Mouse (Mus musculus) thymus, postnatal 4 days (tissue): ENCODE data around the gene Sdhaf1.
A peak's percentile ranks its signal among the peaks of the same experiment; 100 is the strongest.

Experiments used
- DNase-seq: peaks from one replicate; pipeline ENCODE4 v3.0.0; 2021

Sdhaf1 gene

DNA sequence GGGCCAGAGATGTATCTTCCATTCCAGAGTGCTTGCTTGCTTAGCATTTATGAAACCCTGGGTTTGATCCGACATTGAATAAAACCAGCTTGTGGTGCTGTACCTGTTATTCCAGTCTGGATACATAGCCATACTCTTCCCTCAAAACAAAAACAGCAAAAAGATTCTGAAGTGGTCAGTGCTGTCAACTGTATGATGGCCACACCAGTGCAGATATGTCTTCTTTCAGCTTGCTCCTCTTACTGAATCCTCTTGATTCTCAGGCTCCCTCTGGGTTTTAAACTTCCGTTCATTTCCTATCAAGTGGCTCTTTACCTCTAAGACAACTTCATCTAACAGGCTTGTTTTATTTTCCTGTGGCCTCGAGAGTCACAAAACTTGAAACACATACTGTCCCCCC lies at the start of gene Sdhaf1:
Gene Sdhaf1 (minus strand): TSS at position 101 of the 400 bp plus-strand sequence.
- DNase-seq, result no peak

DNA sequence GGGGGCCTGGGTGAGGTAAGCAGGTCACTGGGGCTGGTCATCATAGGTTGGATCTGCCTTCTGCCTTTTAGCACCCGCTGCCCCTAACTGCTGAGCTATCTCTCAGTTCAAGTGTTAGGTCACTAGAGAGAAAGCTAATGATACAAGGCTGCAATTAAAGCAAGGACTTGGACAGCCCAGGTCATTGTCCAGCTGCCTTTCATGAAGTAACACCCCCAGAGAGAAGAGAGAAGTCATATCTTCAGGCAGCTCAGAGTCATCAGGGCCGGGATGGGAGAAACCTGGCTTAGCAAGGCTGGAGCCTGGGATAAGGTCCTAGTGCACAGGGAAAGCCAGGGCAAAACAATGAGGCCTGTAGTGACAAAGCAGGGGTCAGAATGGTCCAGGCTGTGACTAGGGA lies 43.8 kb upstream of the Sdhaf1 start:
- DNase-seq, result no peak

DNA sequence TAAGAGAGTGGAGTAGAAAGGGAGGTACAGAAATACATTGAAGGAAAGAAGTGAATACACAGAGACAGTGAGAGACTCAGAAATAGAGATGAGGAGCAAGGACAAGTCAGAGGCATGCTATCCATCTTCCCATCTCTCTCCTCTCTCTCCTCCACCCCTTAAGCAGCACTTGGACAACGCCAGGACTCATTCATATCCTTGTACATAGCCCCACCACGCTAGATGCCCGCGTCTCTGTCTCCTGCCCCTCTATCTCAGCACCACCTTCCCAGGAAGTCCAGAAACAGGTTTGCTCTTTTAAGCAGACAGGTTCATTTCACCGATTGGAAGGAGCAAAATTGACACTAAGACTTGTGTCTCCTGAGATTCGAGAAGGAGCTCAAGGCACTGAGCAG lies 39.6 kb upstream of the Sdhaf1 start:
- DNase-seq, result no peak

DNA sequence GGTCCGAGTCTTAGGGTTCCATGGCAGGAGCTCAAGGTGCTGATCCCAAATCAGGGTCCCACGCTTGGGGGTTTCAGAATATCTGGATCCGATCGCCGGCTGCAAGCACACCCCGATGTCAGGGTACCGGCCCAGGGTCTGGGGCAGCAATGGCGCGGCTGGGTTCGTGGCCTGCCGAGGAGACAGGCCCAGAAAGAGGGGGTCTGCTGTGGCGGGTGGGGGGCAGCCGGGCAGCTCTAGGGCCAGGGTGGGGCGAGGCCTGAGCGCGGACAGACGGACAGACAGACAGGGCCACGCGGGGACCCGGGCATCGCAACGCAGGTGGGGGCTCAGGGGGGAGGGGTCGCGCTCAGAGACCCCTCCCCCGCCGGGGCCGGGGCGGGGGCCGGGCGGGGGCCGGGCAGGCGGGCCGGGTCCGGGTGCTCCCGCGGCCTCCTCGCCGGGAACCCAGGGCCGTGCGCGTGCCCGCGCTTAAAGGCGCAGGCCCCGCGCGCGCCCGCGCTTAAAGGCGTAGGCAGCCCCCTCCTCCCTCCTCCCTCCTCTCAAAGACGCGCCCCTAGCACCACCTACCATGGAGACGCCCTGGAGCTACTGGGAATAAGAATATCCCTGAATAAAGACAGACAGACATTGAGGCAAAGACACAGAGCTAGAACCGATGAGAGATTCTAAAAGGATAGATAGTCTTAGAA lies 39.1 kb upstream of the Sdhaf1 start, which contains the start of gene Lrfn3:
Gene Lrfn3 (minus strand): TSS at position 121 of the 692 bp plus-strand sequence.
- DNase-seq, result peak; percentile 29

DNA sequence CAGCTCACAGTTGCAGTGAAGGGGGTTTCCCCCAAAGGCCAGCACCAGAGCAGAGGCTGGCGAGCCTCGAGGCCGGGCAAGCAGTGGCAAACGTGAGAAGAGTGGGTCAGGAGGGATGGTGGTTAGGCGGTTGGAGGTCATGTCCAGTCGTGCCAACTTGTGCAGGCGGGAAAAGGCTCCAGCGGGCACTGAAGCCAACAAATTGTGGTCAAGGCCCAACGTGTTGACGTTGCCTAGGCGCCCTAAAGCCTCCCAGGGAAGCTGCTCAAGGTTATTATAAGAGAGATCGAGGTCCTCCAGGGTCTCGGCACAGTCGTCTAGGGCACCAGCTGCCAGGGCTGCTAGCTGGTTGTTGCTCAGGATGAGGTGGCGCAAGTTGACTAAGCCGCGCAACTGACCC lies 36.3 kb upstream of the Sdhaf1 start:
- no peak for DNase-seq

DNA sequence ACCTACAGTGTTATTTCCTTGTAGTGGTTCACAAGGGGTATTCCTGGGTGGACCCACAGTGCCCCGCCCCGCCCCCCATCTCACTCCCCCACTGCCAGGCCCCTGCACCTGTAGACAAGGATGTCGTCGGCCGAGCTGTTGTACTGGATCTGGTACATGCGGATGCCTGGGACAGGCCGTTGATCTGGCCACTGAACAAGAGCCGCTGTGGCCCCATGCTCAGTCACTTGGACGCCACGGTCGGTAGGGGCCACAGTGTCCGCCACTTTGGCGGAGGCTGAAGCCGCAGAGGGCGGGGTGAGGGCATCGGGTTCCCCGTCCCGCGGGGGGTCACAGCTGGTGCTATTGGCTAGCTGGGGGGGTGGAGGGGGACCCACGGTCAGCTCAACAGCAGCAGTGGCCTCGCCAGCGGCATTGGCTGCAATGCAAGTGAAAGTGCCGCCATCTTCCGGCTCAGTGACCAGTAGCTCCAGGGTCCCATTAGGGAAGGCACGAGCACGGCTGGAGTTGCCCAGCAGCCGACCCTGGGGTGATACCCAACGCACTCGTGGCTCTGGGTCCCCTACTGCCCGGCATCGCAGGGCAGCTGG lies 35.7 kb upstream of the Sdhaf1 start:
- no peak for DNase-seq

DNA sequence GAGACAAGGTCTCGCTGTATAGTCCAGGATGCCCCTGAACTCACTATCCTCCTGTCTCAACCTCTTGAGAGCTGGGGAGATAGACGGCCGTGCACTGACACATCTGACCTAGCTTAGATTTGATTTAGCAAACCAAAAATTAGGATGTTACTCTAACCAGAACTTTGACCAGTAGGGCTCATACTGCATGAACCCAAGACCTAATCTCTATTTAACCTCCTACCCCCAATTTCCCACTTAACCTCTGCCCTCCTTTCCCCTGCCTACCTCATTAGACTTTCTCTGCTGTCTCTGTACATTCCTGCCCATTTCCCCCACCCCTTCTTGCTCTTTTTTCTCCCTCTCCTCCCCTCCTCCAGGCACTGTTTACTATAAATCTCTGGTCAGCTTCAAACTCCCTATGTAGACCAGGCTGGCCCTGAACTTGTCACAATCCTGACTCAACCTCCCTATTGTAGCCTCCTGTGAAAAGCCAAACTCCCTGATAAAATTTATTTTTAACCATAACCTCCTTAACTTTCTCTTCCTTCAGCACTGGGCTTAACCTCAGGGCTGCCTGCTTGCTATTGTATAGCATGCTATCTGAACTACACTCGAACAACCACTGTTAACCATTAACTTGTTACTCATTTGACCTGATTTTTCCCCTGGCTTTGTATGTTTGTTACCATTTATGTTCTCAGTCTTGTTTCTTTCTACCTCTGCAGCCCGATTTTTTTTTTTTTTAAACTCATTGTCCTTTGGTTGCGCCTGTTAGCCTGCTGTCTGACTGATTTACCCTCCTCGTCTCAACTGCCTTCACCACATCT lies 34.9 kb upstream of the Sdhaf1 start:
- no peak for DNase-seq

DNA sequence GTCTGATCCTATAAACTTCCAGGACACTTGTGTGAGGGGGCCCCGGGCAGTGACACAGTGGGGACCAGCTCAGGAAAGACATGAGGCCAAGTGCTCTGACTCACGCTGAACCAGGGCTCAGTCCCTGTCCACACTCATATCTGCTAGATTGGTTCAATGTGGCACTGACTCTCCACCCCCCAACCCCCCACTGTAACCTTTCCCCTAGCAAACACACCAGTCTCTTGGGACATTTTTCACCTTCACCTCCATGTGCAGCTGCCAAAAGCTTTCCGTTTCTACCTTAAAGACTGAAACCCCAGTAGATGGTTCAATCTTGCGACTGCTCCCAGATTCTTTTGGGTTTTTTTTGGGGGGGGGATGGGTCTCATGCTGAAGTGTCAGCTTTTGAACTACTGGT lies 30.4 kb upstream of the Sdhaf1 start:
- no peak for DNase-seq

DNA sequence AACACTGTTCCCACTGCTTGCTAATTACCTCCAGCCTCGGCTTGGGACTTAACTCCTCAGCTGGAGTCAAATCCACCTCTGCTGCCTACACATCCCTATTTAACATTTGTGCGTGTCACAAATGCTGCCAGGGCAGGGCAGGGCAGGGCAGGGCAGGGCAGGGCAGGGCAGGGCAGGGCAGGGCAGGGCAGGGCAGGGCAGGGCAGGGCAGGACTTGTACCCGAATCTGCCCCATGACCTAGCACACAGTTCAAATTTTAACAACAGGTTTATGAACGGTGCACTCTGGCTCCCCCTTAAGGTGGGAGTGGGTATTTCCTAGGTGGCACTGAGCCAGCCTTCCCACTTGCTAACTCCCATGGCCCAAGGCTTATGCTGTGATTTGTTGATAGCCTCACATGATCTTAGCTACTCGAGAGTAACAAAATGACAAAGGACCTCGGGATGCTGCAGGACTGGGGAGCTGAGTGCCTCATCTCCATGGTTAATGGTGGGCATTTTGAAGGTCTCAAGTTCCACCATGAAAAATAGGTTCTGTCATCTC lies 29.7 kb upstream of the Sdhaf1 start:
- peak; percentile 76 for DNase-seq

DNA sequence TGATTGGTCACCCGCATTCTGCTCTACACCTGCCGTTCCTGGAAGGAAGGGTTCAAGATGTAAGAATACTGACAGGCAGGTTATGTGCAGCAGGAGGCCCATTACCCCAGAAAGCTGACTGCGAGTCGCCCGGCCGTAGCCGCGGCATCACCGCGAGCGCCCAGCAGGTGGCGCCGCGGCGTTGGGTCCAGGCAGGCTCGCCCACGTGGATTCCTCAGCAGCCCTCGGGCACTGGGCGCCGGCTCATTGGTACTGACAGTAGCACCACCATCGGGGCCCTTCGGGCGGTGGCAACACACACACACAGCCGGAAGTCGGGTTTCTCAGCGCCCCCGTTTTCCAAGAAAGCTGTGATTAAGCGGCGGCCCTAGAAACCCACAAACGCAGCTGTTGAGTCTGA lies 24.1 kb upstream of the Sdhaf1 start:
- peak; percentile 81 for DNase-seq

DNA sequence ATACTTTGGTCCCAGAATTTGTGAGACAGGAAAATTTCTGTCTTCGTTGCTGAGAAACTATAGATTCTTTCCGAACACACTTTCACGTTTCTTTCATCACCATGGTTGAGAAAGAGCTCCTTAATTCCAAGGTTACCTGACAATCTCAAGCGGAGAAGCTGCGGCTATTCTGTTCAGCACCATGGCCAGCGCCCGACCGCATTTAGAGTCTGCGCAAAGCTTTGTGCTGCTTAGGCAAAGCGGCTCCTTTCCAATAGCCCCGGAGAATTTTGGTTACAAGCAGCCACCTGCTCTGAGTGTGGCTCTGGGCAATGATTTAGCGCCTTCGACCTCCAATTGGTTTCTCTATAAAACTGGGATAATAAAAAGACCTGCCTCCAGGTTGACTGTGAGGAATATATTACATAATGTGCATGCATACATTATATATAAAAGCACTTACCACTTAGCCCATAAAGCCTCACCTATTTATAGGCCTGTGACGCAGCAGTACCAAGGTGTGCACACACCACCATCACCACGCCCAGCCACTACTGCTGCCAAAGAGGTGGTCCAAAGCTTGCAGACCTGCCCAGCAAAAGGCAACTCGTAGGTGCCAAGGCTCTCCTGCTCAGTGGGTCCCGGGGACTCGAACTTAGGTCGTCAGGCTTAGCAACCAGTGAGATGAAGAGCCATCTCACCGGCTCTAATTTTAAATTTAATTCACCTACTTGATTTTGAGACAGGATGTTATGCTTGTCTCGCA lies 23.1 kb upstream of the Sdhaf1 start:
- DNase-seq, result peak; percentile 89

DNA sequence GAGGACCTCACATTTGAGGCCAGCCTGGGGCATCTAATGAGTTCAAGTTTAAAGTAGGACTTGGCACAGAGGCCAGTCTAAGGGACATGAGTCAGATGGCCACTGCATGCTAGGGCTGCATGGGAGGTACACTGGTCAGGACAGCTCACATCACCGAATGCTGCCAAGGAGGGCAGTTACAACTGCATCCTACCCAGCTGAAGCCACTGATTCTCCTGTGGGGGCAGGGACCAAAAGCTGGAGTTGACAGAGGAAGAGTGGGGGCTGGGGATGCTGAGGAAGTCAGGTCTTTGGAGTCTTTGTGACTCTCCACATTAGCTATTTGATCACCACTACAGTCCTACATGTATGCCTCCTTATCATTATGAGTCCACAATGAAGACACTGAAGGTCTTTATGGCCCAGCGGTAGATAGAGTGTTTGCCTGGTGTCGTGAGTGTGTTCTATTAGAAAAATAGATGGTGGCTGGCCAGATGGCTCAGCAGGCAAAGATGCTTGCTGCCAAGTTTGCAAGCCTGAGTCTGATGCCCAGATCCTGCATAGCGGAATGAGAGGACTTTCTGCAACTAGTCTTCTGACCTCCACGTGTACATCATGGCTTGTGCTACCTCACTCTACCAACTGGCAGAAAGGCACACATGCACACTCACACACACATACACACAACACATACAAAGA lies 15.9 kb upstream of the Sdhaf1 start:
- no peak for DNase-seq

DNA sequence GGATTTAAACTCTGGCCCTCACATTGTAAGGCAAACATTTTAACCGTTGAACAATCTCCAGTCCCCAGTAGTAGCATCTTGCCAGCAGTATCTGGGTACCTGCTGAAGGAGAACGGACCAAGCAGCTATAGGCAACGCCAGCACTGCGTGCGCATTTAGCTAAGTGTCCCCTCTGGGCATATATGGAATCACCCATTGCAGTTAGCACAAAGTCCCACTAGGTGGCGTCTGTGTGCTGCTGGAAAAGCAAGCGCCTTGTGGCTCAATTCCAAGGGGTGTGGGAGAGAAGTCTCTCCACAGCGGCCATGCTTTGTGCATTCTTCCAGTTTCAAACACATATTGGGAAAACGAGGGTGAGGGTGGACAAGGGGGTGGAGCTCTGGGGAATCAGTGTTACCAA lies 12.7 kb upstream of the Sdhaf1 start:
- DNase-seq, result peak; percentile 81

DNA sequence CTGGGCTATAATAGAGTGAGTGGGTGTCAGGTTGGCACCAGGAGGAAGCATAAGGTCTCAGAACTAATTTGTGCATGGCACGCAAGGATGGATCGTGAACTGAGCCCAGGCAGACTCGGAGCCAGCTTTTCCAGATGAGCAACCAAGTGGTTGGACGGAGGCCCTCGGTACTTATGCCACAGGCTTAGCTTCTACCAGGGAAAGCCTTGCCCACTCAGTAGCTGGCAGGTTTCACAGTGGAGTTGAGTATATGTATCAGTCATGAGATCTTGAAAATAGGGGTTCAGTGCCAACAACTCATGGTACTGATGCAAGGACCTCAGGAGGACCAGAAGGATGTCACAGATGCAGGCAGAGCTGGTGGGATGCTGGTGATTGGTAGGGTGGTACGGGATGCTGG lies 12.0 kb upstream of the Sdhaf1 start:
- no peak for DNase-seq

DNA sequence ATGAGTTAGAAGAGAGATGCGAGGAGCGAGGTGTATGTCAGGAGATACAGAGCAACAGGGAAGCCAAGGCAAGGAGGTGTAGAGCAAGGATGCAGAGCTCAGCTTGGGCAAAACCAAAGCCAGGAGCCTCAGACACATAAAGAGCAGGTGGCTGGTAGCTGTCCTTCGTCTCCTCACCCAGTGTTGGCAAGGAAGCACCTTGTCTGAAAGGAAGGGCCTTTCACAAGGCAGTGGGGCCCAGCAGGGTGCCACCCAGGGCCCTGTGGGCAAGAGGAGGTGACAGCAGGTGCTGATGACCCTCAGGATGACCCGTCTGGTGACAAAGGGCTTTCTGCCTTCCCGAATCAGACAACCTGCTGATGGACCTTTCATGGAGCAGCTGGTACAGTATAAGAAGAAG lies 10.9 kb upstream of the Sdhaf1 start:
- no peak for DNase-seq

DNA sequence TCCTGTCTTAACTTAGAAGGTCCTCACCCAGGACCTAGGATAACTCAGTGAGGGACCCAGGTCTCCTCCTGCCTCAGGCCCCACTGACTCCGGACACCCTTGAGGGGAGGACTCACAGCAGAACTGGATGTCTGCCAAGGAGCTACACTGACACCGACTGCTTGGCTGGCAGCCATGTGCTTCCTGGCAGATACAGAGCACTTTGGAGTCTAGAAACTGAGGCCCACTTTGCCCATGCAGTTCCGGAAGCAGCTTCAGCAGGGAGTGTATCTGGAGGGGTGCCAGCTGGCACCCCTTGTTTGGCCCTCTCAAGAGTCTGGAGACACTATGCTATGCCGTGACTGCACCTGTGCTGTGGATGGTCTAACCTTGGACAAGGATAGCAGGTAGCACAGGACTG lies 9.7 kb upstream of the Sdhaf1 start:
- peak; percentile 34 for DNase-seq

DNA sequence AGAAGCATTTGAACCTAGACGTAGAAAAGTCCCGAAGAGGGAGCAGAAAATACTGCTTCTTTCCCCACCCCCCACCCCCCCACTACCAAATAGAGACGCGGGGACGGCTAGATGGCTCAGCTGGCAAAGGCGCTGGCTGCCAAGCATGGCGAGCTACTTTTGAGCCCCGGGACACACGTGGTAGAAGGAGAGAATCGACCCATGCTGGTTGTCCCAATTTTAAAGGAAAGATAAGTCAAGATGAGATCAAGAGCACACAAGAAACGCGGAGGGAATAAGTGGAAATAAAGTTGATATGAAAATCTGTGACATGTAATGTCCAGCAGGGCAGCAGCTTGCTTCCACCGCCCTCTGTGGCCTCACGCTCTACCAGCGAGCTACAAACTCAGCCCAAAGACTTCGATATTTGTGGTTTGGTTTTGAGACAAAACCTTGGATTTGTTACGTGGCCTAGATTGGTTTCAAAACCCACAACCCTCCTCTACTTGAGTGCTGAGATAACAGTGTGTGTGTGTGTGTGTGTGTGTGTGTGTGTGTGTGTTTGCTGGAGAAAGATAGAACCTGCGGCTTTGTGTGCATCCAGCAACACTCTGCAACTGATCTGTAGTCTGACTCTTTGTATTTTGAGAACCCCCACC lies 9.0 kb upstream of the Sdhaf1 start:
- no peak for DNase-seq

DNA sequence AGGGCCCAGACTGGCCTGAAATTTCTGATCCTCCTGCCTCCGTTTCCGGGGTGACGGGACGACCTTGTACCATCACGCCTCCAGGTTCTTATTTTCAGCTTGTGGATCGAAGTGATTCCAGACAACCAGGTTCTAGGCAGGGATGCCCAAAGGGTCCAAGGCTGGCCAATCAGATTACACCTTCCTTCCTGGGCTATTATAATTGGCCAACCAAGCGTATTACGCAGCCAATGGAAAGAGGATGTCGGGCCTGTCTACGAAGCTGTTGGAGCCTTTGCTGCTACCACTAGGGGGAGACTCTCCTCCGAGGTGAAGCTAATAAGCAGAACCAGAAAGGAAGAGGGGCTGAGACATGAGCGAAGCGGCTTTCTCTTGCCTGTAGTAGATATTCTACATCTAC lies 8.2 kb upstream of the Sdhaf1 start:
- DNase-seq, result peak; percentile 79

DNA sequence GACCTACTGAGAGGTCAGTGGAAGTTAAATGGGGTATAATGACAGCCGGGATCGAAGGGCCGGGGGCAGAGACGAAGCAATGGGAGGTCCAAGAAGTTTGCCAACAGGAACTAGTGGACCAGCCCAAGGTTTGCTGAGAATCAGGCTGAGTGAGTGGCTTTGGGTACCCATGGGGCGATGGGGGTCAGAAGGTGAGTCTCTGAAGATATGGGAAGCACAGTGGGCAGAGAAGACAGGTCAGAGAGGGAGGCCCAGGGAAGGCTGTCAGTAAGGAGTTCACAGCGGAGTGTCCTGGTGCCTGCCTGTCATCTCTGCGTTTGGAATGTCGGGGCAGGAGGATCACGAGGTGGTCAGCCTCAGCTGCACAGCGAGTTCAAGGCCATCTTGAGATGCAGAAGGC lies 4.7 kb upstream of the Sdhaf1 start:
- DNase-seq, result no peak

DNA sequence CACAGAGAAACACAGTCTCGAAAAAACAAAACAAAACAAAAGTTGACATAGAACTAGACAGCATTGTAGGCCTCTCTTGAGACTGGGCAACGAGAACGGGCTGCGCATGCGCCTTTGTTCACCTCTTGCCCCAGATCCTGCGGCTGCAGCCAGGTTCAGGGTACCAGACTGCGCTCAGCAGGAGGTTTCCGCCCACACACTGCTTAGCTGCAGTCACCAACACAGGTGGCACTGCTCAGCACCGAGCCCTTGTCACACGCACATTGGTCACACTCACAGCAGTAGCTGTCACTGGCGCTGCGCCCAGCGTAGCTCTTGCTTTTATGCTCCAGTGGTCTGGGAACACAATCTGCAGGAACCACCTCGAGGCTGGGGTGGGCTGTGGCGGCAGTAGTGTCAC lies 3.4 kb upstream of the Sdhaf1 start:
- no peak for DNase-seq

DNA sequence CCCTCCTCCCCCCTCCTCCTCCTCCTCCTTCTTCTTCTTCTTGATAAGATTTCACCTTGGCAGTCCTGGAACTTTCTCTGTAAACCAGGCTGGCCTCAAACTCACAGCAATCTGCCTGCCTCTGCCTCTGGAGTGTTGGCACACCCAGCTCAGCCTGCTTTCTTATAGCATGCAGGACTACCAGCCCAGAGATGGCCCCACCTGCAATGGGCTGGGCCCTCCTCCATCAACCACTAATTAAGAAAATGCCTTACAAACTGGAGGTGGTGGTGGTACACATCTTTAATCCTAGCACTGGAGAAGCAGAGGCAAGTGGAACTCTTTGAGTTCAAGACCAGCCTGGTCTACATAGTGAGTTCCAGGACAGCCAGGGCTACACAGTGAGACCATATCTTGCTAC lies 2.7 kb upstream of the Sdhaf1 start:
- DNase-seq, result no peak

DNA sequence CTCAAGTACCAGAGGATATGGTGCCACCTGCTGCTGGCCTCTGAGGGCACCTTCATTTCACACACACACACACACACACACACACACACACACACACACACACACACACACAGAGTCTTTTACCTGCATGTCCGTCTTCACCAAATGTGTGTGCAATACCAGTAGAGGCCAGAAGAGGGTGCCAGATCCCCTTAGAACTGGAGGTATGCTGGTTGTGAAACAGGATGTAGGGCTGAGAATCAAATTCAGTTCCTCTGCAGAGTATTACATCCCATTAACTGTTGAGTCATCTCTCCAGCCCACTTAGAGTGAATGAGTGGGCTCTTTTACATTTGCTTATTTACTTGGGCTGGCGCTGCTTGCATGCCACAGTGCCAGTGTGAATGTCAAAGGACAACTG lies 1.7 kb upstream of the Sdhaf1 start:
- peak; percentile 84 for DNase-seq
